Mouse (Mus musculus) stomach, embryonic 14.5 days (tissue): Measurements from ENCODE around the gene Chchd1. TPM values are rescaled to one million over a fixed set of nuclear protein-coding genes. Genes with fewer than 3 reads are reported as not detected.

Experiments used
- ATAC-seq: fragments of 200-750 bp; cut with Nextera tagmentation; 2 replicates; pipeline ENCODE4 v1.8.0; 2017; ENCODE audit warnings: low read depth, moderate TSS enrichment; ENCODE audit not compliant: insufficient number of reproducible peaks, insufficient read depth, low FRiP score
- H3K27ac ChIP-seq: fragments of 300-500 bp; sonication (generic); 2 replicates; pipeline ENCODE4 v1.5.1; 2014; ENCODE audit warnings: mild to moderate bottlenecking, low read length, moderate library complexity, mixed read lengths
- H3K27me3 ChIP-seq: fragments of 300-500 bp; sonication (generic); 2 replicates; pipeline ENCODE4 v1.6.1; 2014; ENCODE audit warnings: low read length, control low read depth, mixed read lengths; ENCODE audit not compliant: control insufficient read depth, insufficient read depth
- H3K36me3 ChIP-seq: fragments of 300-500 bp; sonication (generic); 2 replicates; pipeline ENCODE4 v1.6.1; 2014; ENCODE audit warnings: mild to moderate bottlenecking, control low read depth, low read length, moderate library complexity, mixed read lengths; ENCODE audit not compliant: control insufficient read depth, insufficient read depth
- H3K4me1 ChIP-seq: fragments of 300-500 bp; sonication (generic); 2 replicates; pipeline ENCODE4 v1.6.1; 2014; ENCODE audit warnings: low read length, control low read depth, mixed read lengths; ENCODE audit not compliant: control insufficient read depth, insufficient read depth
- H3K4me2 ChIP-seq: fragments of 300-500 bp; sonication (generic); replicated peaks from 2 replicates; pipeline ENCODE4 v1.6.1; 2014; ENCODE audit warnings: low read depth, low read length, control low read depth
- H3K4me3 ChIP-seq: fragments of 300-500 bp; sonication (generic); 2 replicates; pipeline ENCODE4 v1.5.1; 2014; ENCODE audit warnings: low read depth, low read length, control low read depth
- H3K9ac ChIP-seq: fragments of 300-500 bp; sonication (generic); replicated peaks from 2 replicates; pipeline ENCODE4 v1.6.1; 2014; ENCODE audit warnings: low read depth, mild to moderate bottlenecking, control low read depth, low read length, moderate library complexity, mixed read lengths
- H3K9me3 ChIP-seq: fragments of 300-500 bp; sonication (generic); 2 replicates; pipeline ENCODE4 v1.6.1; 2016; ENCODE audit warnings: low read depth, low read length, control low read depth; ENCODE audit not compliant: control insufficient read depth
- WGBS: fragments of 180-500 bp; shearing (Covaris S2); extraction: QIAGEN DNeasy Blood & Tissue Kit; methylation state at CpG from one replicate; pipeline ENCODE4 v1.1.7; 2014; 5-methylcytosine and 5-hydroxymethylcytosine counted together
- polyA plus RNA-seq: library from polyadenylated mRNA; unstranded; fragments of >200 nt; fragmentation: Nextera tagmentation; extraction: Ambion mirVana; gene quantifications from 2 replicates; pipeline ENCODE4 v1.2.1, GENCODE M21; 2014

Gene Chchd1
- polyA plus RNA-seq, 1 experiment from 2014 or later = 224 TPM

GRCm38 (mm10) chr14:20694185-20694883, 8.5 kb upstream of the Chchd1 start:
- no peaks in the 10 kb centered on the region for H3K27me3 ChIP-seq
- H3K9ac ChIP-seq = peak overlapping the region; percentile 82
- peak overlapping the region; percentile 82 for H3K4me3 ChIP-seq
- peaks cover 53% of the 10 kb centered on the region for H3K36me3 ChIP-seq
- ATAC-seq = peak; percentile 14; the same call in 1 of the 2 replicates
- H3K4me2 ChIP-seq = peak overlapping the region; percentile 78
- H3K9me3 ChIP-seq = no peaks in the 10 kb centered on the region
- peak overlapping the region; percentile 98 for H3K27ac ChIP-seq
- peaks cover 23% of the 10 kb centered on the region for H3K4me1 ChIP-seq
- WGBS = 40% methylated on average over 13 of the region's 13 CpGs

DNA sequence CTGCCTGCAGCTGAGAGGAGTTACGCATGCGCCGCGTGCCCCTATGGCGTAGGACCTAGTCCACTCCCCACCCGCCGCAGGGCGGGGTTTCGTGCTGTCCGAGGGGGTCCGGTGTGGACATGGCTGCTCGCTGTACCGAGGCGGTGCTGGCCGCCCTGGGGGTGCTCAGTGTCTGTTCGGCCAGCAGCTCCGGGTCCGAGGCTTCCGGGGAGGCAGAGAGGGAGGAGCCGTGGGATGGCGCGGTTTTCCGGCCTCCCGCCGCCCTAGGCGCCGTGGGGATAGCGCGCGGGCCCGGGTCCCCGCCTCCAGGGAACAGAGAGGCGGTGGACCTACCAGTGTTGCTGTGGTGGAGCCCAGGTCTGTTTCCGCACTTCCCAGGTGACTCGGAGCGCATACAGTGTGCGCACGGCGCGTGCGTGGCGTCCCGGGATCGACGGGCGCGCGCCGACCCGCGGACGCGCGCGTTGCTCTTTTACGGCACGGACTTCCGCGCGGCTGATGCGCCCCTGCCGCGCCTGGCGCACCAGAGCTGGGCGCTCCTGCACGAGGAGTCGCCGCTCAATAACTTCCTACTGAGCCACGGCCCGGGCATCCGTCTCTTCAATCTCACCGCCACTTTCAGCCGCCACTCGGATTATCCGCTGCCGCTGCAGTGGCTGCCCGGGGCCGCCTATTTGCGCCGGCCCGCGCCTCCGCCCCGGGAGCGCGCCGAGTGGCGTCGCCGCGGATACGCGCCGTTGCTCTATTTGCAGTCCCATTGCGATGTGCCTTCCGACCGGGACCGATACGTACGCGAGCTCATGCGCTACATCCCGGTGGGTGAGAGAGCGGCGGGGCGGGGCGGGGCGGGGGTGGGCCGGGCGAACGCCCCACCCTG, 7.7 kb upstream of the Chchd1 start, which contains the start of gene Fut11:
Fut11 (plus strand) TSS at position 85 of the 877 bp plus-strand sequence.
- Histone ChIP-seq H3K4me1 (peaks cover 24% of the 10 kb centered on the region), H3K9me3 (no peaks in the 10 kb centered on the region), H3K27me3 (no peaks in the 10 kb centered on the region), H3K4me3 (peak within 1 kb of the TSS; percentile 82), H3K4me2 (peak within 1 kb of the TSS; percentile 78), H3K9ac (peak within 1 kb of the TSS; percentile 82), H3K36me3 (peaks cover 45% of the 10 kb centered on the region), H3K27ac (peak within 1 kb of the TSS; percentile 98)
- peak; percentile 93 for ATAC-seq
- WGBS = under 1% methylated on average over 111 of the region's 111 CpGs

- Histone ChIP-seq H3K9me3 (no peaks in the 10 kb centered on the region), H3K4me2 (peak overlapping the region; percentile 78), H3K27ac (peak overlapping the region; percentile 98), H3K4me1 (peaks cover 31% of the 10 kb centered on the region), H3K27me3 (no peaks in the 10 kb centered on the region), H3K4me3 (peak overlapping the region; percentile 82), H3K9ac (peak overlapping the region; percentile 82), H3K36me3 (peaks cover 44% of the 10 kb centered on the region)
- WGBS = 14% methylated on average over 27 of the region's 27 CpGs
- no peak for ATAC-seq
Observed at GRCm38 (mm10) chr14:20695761-20696520, 6.9 kb upstream of the Chchd1 start.

DNA sequence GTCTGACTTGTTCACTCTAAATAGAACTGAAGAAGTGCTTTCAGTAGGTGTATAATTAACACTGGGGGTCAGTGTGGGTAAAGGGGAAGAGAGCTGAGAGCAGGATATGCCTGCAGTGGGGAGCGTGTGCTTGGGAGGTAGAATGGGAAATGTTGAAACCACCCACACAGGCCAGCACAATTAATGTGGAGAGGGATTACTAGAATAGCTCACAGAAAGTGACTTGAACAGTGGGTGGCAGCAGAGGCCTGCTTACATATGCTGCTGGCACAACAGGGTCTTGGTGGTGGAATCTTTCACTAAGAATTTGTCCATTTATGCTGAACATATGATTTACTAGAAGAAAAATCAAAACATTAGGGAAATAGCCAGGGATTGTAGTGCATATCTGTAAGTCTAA, 5.8 kb upstream of the Chchd1 start:
- H3K4me1 ChIP-seq = peaks cover 39% of the 10 kb centered on the region
- H3K36me3 ChIP-seq = peaks cover 34% of the 10 kb centered on the region
- no peak overlapping the region for H3K9ac ChIP-seq
- H3K4me2 ChIP-seq = peak overlapping the region; percentile 78
- peak overlapping the region; percentile 82 for H3K4me3 ChIP-seq
- H3K9me3 ChIP-seq = no peaks in the 10 kb centered on the region
- no peaks in the 10 kb centered on the region for H3K27me3 ChIP-seq
- no peak overlapping the region for H3K27ac ChIP-seq
- WGBS = 16% methylated on average over 1 of the region's 1 CpGs
- no peak for ATAC-seq

GRCm38 (mm10) chr14:20698515-20698914, 4.3 kb upstream of the Chchd1 start:
- Histone ChIP-seq H3K36me3 (peaks cover 19% of the 10 kb centered on the region), H3K27ac (no peak overlapping the region), H3K4me3 (no peak overlapping the region), H3K9ac (no peak overlapping the region), H3K4me1 (peaks cover 40% of the 10 kb centered on the region), H3K27me3 (no peaks in the 10 kb centered on the region), H3K9me3 (no peaks in the 10 kb centered on the region), H3K4me2 (no peak overlapping the region)
- no peak for ATAC-seq
- WGBS = 94% methylated on average over 2 of the region's 2 CpGs

DNA sequence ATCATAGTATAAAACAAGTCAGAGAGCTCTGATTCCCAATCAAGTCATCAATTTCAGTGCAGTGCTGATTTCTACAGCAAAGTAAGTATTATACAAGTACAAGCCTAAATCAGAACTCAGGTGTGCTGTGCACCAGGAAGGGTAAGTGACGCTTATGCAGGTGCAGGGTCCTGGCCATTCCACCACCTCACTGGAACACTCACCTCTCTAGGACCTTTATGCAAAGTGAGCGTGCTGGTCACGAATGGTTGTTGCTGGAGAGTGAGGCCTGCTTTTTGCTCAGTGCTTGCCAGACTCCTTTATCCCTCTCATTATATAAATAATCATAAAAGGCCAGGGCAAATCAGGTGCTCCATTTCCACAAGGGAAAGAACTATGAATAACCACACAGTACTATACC, 2.4 kb upstream of the Chchd1 start:
- Histone ChIP-seq H3K4me1 (peaks cover 43% of the 10 kb centered on the region), H3K27ac (no peak overlapping the region), H3K36me3 (peaks cover 21% of the 10 kb centered on the region; the same call in 1 of the 2 replicates), H3K27me3 (no peaks in the 10 kb centered on the region), H3K4me3 (no peak overlapping the region), H3K9me3 (no peaks in the 10 kb centered on the region), H3K9ac (no peak overlapping the region), H3K4me2 (no peak overlapping the region)
- no peak for ATAC-seq
- WGBS = 73% methylated on average over 3 of the region's 3 CpGs

DNA sequence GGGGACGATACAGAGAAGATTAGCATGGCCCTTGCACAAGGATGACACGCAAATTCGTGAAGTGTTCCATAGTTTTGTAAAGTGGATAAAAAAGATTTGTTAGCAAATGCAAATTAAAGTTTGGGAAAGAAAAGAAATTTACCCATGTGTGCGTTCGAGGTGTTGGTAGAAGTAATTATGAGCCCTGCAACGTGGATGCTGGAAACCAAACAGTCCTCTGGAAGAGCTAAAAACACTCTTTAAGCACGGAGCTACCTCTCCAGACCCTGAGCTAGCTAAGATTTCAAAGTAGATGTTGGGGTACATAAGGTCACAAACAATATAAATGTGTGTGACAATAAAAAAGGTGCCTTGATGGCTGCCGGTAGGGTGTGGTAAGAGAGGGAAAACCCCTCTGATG, 1.3 kb upstream of the Chchd1 start:
- 74% methylated on average over 8 of the region's 8 CpGs for WGBS
- H3K27me3 ChIP-seq = no peaks in the 10 kb centered on the region
- H3K27ac ChIP-seq = no peak overlapping the region
- H3K4me1 ChIP-seq = peaks cover 35% of the 10 kb centered on the region
- peaks cover 21% of the 10 kb centered on the region; the same call in 1 of the 2 replicates for H3K36me3 ChIP-seq
- peak overlapping the region; percentile 62 for H3K4me2 ChIP-seq
- no peaks in the 10 kb centered on the region for H3K9me3 ChIP-seq
- no peak for ATAC-seq
- H3K9ac ChIP-seq = no peak overlapping the region
- H3K4me3 ChIP-seq = peak overlapping the region; percentile 73; the same call in 1 of the 2 replicates
